Mouse (Mus musculus) adipocyte (in vitro differentiated cells): ENCODE measurements around the gene Tubg2.
A peak's percentile ranks its signal among the peaks of the same experiment; 100 is the strongest.
"Not testable (repeated sequence)": the region's sequence is repeated elsewhere in the genome, so short reads cannot be mapped to it uniquely, and the experiment has no call there.

Experiments
- DNase-seq: peaks from one replicate; pipeline ENCODE4 v3.0.0-alpha.2; 2016; ENCODE audit warnings: low spot score

The Tubg2 gene

GRCm38 (mm10) chr11:101138536-101139181 lies 17.0 kb upstream of the Tubg2 start:
- no peak for DNase-seq

- no peak for DNase-seq
These were observed 15.4 kb upstream of the Tubg2 start for GRCm38 (mm10) chr11:101140164-101140819.

- no peak for DNase-seq
These were observed 14.6 kb upstream of the Tubg2 start for GRCm38 (mm10) chr11:101141088-101141487.

- no peak for DNase-seq
These were observed 13.3 kb upstream of the Tubg2 start for GRCm38 (mm10) chr11:101142215-101142967.

- DNase-seq = no peak
These were observed 12.1 kb upstream of the Tubg2 start for GRCm38 (mm10) chr11:101143338-101144225.

- no peak for DNase-seq
These were observed 9.3 kb upstream of the Tubg2 start for GRCm38 (mm10) chr11:101146377-101146776.

- no peak for DNase-seq
These were observed 7.0 kb upstream of the Tubg2 start for GRCm38 (mm10) chr11:101148751-101149150.

GRCm38 (mm10) chr11:101149178-101150105 lies 6.3 kb upstream of the Tubg2 start:
- peak; percentile 64 for DNase-seq

- no peak for DNase-seq
These were observed 4.6 kb upstream of the Tubg2 start for GRCm38 (mm10) chr11:101151063-101151462.

GRCm38 (mm10) chr11:101152825-101153224 lies 2.9 kb upstream of the Tubg2 start:
- DNase-seq = no peak

GRCm38 (mm10) chr11:101154648-101155047 lies 1.1 kb upstream of the Tubg2 start:
- no peak for DNase-seq

GRCm38 (mm10) chr11:101155151-101155550 lies 556 bp upstream of the Tubg2 start:
- no peak for DNase-seq

- DNase-seq = not testable (repeated sequence)
These were observed 4.4 kb downstream of the Tubg2 start for GRCm38 (mm10) chr11:101160151-101160550.

GRCm38 (mm10) chr11:101160981-101161505 lies 5.3 kb downstream of the Tubg2 start:
- DNase-seq = not testable (repeated sequence)

- no peak for DNase-seq
These were observed 5.8 kb downstream of the Tubg2 start for GRCm38 (mm10) chr11:101161551-101161950.

GRCm38 (mm10) chr11:101162301-101162700 lies 6.6 kb downstream of the Tubg2 start:
- no peak for DNase-seq

- peak; percentile 96 for DNase-seq
These were observed 7.1 kb downstream of the Tubg2 start for GRCm38 (mm10) chr11:101162772-101163171.

GRCm38 (mm10) chr11:101163476-101164350 lies 8.0 kb downstream of the Tubg2 start:
- no peak for DNase-seq

- no peak for DNase-seq
These were observed 8.6 kb downstream of the Tubg2 start for GRCm38 (mm10) chr11:101164351-101164665.
